Mouse (Mus musculus): ENCODE results near the gene Lrrc2. TPM values are rescaled to one million over a fixed set of nuclear protein-coding genes. Genes with fewer than 3 reads are reported as not detected.

Lrrc2 gene
- polyA plus RNA-seq, 1 experiment, result 11.9 TPM

DNA sequence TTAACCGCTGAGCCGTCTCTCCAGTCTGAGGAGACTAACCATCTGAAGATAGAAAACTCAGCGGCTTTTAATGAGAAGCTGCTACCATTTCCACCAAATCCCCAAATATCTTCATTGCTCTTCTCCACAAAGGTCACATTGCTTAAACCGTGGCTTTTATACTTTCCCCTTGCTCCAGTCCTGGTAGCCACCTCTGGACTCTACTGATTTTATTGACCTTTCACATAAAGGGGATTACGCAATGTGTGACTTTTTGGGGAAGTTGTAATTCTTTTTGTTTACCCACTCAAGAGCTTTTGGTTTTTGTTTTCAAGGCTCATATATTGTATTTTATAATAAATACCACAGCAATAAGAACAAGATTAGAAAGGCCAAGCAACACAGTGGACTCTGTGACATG, 34.2 kb downstream of the Lrrc2 start:
- Histone ChIP-seq H3K27me3 (ENCODE audit: control insufficient read depth, insufficient read depth, low read length, poor library complexity, severe bottlenecking) (no peaks in the 10 kb centered on the region), H3K9me3 (replicated peaks; ENCODE audit: control insufficient read depth, insufficient read depth, low read length, poor library complexity, severe bottlenecking) (no peaks in the 10 kb centered on the region), H3K9ac (ENCODE audit: low read depth, poor library complexity, severe bottlenecking) (no peak overlapping the region), H3K36me3 (ENCODE audit: control insufficient read depth, insufficient read depth, low read length, poor library complexity, severe bottlenecking) (no peaks in the 10 kb centered on the region), H3K27ac (ENCODE audit: insufficient read depth, low read length) (no peak overlapping the region), H3K4me1 (ENCODE audit: control insufficient read depth, insufficient read depth, low read length) (no peaks in the 10 kb centered on the region), H3K4me3 (ENCODE audit: low read depth, low read length) (no peak overlapping the region)
- TF ChIP-seq CTCF (IDR thresholded peaks at IDR 0.05; ENCODE audit: low read depth, low read length), result no peak
- TF ChIP-seq POLR2A (IDR thresholded peaks at IDR 0.05; ENCODE audit: insufficient read depth, low read length), result no peak
- no peak for TF ChIP-seq EP300 (IDR thresholded peaks at IDR 0.05; ENCODE audit: insufficient read depth, low read depth, low read length)

GRCm38 (mm10) chr9:110985951-110986350, 34.6 kb downstream of the Lrrc2 start:
- H3K9ac ChIP-seq (ENCODE audit: low read depth, poor library complexity, severe bottlenecking), result no peak overlapping the region
- H3K4me1 ChIP-seq (ENCODE audit: control insufficient read depth, insufficient read depth, low read length), result no peaks in the 10 kb centered on the region
- no peak for TF ChIP-seq EP300 (IDR thresholded peaks at IDR 0.05; ENCODE audit: insufficient read depth, low read depth, low read length)
- TF ChIP-seq POLR2A (IDR thresholded peaks at IDR 0.05; ENCODE audit: insufficient read depth, low read length), result no peak
- no peak for TF ChIP-seq CTCF (IDR thresholded peaks at IDR 0.05; ENCODE audit: low read depth, low read length)
- H3K9me3 ChIP-seq (replicated peaks; ENCODE audit: control insufficient read depth, insufficient read depth, low read length, poor library complexity, severe bottlenecking), result no peaks in the 10 kb centered on the region
- H3K36me3 ChIP-seq (ENCODE audit: control insufficient read depth, insufficient read depth, low read length, poor library complexity, severe bottlenecking), result no peaks in the 10 kb centered on the region
- no peak overlapping the region for H3K4me3 ChIP-seq (ENCODE audit: low read depth, low read length)
- H3K27ac ChIP-seq (ENCODE audit: insufficient read depth, low read length), result no peak overlapping the region
- no peaks in the 10 kb centered on the region for H3K27me3 ChIP-seq (ENCODE audit: control insufficient read depth, insufficient read depth, low read length, poor library complexity, severe bottlenecking)

- H3K4me3 ChIP-seq (ENCODE audit: low read depth, low read length), result no peak overlapping the region
- no peaks in the 10 kb centered on the region for H3K9me3 ChIP-seq (replicated peaks; ENCODE audit: control insufficient read depth, insufficient read depth, low read length, poor library complexity, severe bottlenecking)
- H3K27ac ChIP-seq (ENCODE audit: insufficient read depth, low read length), result no peak overlapping the region
- TF ChIP-seq POLR2A (IDR thresholded peaks at IDR 0.05; ENCODE audit: insufficient read depth, low read length), result no peak
- no peaks in the 10 kb centered on the region for H3K4me1 ChIP-seq (ENCODE audit: control insufficient read depth, insufficient read depth, low read length)
- H3K36me3 ChIP-seq (ENCODE audit: control insufficient read depth, insufficient read depth, low read length, poor library complexity, severe bottlenecking), result no peaks in the 10 kb centered on the region
- H3K9ac ChIP-seq (ENCODE audit: low read depth, poor library complexity, severe bottlenecking), result no peak overlapping the region
- H3K27me3 ChIP-seq (ENCODE audit: control insufficient read depth, insufficient read depth, low read length, poor library complexity, severe bottlenecking), result no peaks in the 10 kb centered on the region
Observed at GRCm38 (mm10) chr9:110987331-110987730, 36.0 kb downstream of the Lrrc2 start.

GRCm38 (mm10) chr9:110988078-110988477, 36.7 kb downstream of the Lrrc2 start:
- H3K27me3 ChIP-seq (ENCODE audit: control insufficient read depth, insufficient read depth, low read length, poor library complexity, severe bottlenecking), result no peaks in the 10 kb centered on the region
- H3K9me3 ChIP-seq (replicated peaks; ENCODE audit: control insufficient read depth, insufficient read depth, low read length, poor library complexity, severe bottlenecking), result no peaks in the 10 kb centered on the region
- H3K36me3 ChIP-seq (ENCODE audit: control insufficient read depth, insufficient read depth, low read length, poor library complexity, severe bottlenecking), result no peaks in the 10 kb centered on the region
- H3K9ac ChIP-seq (ENCODE audit: low read depth, poor library complexity, severe bottlenecking), result no peak overlapping the region
- H3K4me3 ChIP-seq (ENCODE audit: low read depth, low read length), result no peak overlapping the region
- TF ChIP-seq POLR2A (IDR thresholded peaks at IDR 0.05; ENCODE audit: insufficient read depth, low read length) (no peak), EP300 (IDR thresholded peaks at IDR 0.05; ENCODE audit: insufficient read depth, low read depth, low read length) (no peak), CTCF (IDR thresholded peaks at IDR 0.05; ENCODE audit: low read depth, low read length) (no peak)
- H3K4me1 ChIP-seq (ENCODE audit: control insufficient read depth, insufficient read depth, low read length), result no peaks in the 10 kb centered on the region
- no peak overlapping the region for H3K27ac ChIP-seq (ENCODE audit: insufficient read depth, low read length)

GRCm38 (mm10) chr9:110989141-110989540, 37.8 kb downstream of the Lrrc2 start:
- no peaks in the 10 kb centered on the region for H3K36me3 ChIP-seq (ENCODE audit: control insufficient read depth, insufficient read depth, low read length, poor library complexity, severe bottlenecking)
- TF ChIP-seq CTCF (IDR thresholded peaks at IDR 0.05; ENCODE audit: low read depth, low read length) (no peak), POLR2A (IDR thresholded peaks at IDR 0.05; ENCODE audit: insufficient read depth, low read length) (no peak), EP300 (IDR thresholded peaks at IDR 0.05; ENCODE audit: insufficient read depth, low read depth, low read length) (no peak)
- H3K4me1 ChIP-seq (ENCODE audit: control insufficient read depth, insufficient read depth, low read length), result no peaks in the 10 kb centered on the region
- H3K4me3 ChIP-seq (ENCODE audit: low read depth, low read length), result no peak overlapping the region
- H3K27me3 ChIP-seq (ENCODE audit: control insufficient read depth, insufficient read depth, low read length, poor library complexity, severe bottlenecking), result no peaks in the 10 kb centered on the region
- no peak overlapping the region for H3K27ac ChIP-seq (ENCODE audit: insufficient read depth, low read length)
- no peaks in the 10 kb centered on the region for H3K9me3 ChIP-seq (replicated peaks; ENCODE audit: control insufficient read depth, insufficient read depth, low read length, poor library complexity, severe bottlenecking)
- H3K9ac ChIP-seq (ENCODE audit: low read depth, poor library complexity, severe bottlenecking), result no peak overlapping the region

DNA sequence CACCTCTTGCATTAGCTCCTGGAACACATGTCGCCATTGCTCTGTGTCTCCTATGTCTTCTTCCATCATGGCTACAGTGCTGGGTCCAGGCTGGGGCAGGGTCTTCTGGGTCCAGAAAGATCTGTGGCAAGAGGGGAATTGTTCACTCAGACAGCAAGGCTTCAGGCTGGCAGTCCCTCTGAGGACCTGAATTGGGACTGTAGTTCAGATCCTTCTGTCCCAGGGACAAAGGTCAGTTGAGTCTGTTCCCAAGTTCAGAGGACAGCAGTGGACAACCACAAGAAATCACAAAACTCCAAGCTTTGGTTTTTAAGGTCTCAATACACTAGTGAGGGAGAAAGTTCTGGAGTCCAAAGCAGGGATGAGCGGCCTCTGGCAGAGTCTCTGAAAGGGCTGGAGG, 38.2 kb downstream of the Lrrc2 start:
- TF ChIP-seq EP300 (IDR thresholded peaks at IDR 0.05; ENCODE audit: insufficient read depth, low read depth, low read length) (no peak), CTCF (IDR thresholded peaks at IDR 0.05; ENCODE audit: low read depth, low read length) (no peak), POLR2A (IDR thresholded peaks at IDR 0.05; ENCODE audit: insufficient read depth, low read length) (no peak)
- Histone ChIP-seq H3K9ac (ENCODE audit: low read depth, poor library complexity, severe bottlenecking) (no peak overlapping the region), H3K4me3 (ENCODE audit: low read depth, low read length) (no peak overlapping the region), H3K27ac (ENCODE audit: insufficient read depth, low read length) (no peak overlapping the region), H3K27me3 (ENCODE audit: control insufficient read depth, insufficient read depth, low read length, poor library complexity, severe bottlenecking) (no peaks in the 10 kb centered on the region), H3K4me1 (ENCODE audit: control insufficient read depth, insufficient read depth, low read length) (no peaks in the 10 kb centered on the region), H3K9me3 (replicated peaks; ENCODE audit: control insufficient read depth, insufficient read depth, low read length, poor library complexity, severe bottlenecking) (no peaks in the 10 kb centered on the region), H3K36me3 (ENCODE audit: control insufficient read depth, insufficient read depth, low read length, poor library complexity, severe bottlenecking) (no peaks in the 10 kb centered on the region)
